Mouse (Mus musculus): Measurements from ENCODE around the gene Corin. TPM values are rescaled to one million over a fixed set of nuclear protein-coding genes. Genes with fewer than 3 reads are reported as not detected.
A peak's percentile ranks its signal among the peaks of the same experiment; 100 is the strongest.

The Corin gene
- polyA plus RNA-seq, 1 experiment from 2014 or later: 49.0 TPM

GRCm38 (mm10) chr5:72443007-72443406, 61.3 kb downstream of the Corin start:
- no peak overlapping the region for H3K4me2 ChIP-seq (ENCODE audit: low read length)
- no peak overlapping the region for H3K9ac ChIP-seq (ENCODE audit: low read length)
- H3K27me3 ChIP-seq (ENCODE audit: control insufficient read depth, insufficient read depth, low read length): no peaks in the 10 kb centered on the region
- no peaks in the 10 kb centered on the region for H3K36me3 ChIP-seq (ENCODE audit: control insufficient read depth, insufficient read depth, low read length)
- ATAC-seq (ENCODE audit: insufficient number of reproducible peaks, insufficient read depth, low FRiP score, low read depth): no peak
- no peak overlapping the region for H3K4me3 ChIP-seq (ENCODE audit: control insufficient read depth in 1 of 2, insufficient read depth in 1 of 2, low read depth in 1 of 2, low read length in 2 of 2)
- no peaks in the 10 kb centered on the region for H3K9me3 ChIP-seq (ENCODE audit: control insufficient read depth, low read length)
- 65% methylated on average over 4 of the region's 4 CpGs for WGBS
- peak overlapping the region in 1 of 2 experiments; percentile 37; a peak in 1 of 4 replicates for H3K27ac ChIP-seq (replicated peaks in 1 of 2; ENCODE audit: control insufficient read depth in 1 of 2, insufficient read depth in 1 of 2, low read depth in 2 of 2, low read length in 2 of 2)
- peaks cover 4 to 18% of the 10 kb centered on the region in 2 experiments for H3K4me1 ChIP-seq (ENCODE audit: control insufficient read depth in 2 of 2, insufficient read depth in 2 of 2, low read length in 2 of 2)

- Histone ChIP-seq H3K27me3 (ENCODE audit: control insufficient read depth, insufficient read depth, low read length) (no peaks in the 10 kb centered on the region), H3K4me3 (ENCODE audit: control insufficient read depth in 1 of 2, insufficient read depth in 1 of 2, low read depth in 1 of 2, low read length in 2 of 2) (no peak overlapping the region), H3K27ac (replicated peaks in 1 of 2; ENCODE audit: control insufficient read depth in 1 of 2, insufficient read depth in 1 of 2, low read depth in 2 of 2, low read length in 2 of 2) (no peak overlapping the region), H3K9me3 (ENCODE audit: control insufficient read depth, low read length) (no peaks in the 10 kb centered on the region), H3K36me3 (ENCODE audit: control insufficient read depth, insufficient read depth, low read length) (no peaks in the 10 kb centered on the region), H3K4me2 (ENCODE audit: low read length) (no peak overlapping the region), H3K4me1 (ENCODE audit: control insufficient read depth in 2 of 2, insufficient read depth in 2 of 2, low read length in 2 of 2) (peaks cover 4 to 18% of the 10 kb centered on the region in 2 experiments), H3K9ac (ENCODE audit: low read length) (no peak overlapping the region)
- WGBS: 56% methylated on average over 10 of the region's 10 CpGs
- ATAC-seq (ENCODE audit: insufficient number of reproducible peaks, insufficient read depth, low FRiP score, low read depth): no peak
These were observed 63.1 kb downstream of the Corin start for GRCm38 (mm10) chr5:72441181-72441580.

- no peak overlapping the region for H3K9ac ChIP-seq (ENCODE audit: low read length)
- H3K9me3 ChIP-seq (ENCODE audit: control insufficient read depth, low read length): no peaks in the 10 kb centered on the region
- no peaks in the 10 kb centered on the region for H3K36me3 ChIP-seq (ENCODE audit: control insufficient read depth, insufficient read depth, low read length)
- no peak overlapping the region for H3K27ac ChIP-seq (replicated peaks in 1 of 2; ENCODE audit: control insufficient read depth in 1 of 2, insufficient read depth in 1 of 2, low read depth in 2 of 2, low read length in 2 of 2)
- no peaks in the 10 kb centered on the region for H3K27me3 ChIP-seq (ENCODE audit: control insufficient read depth, insufficient read depth, low read length)
- peaks cover 5 to 10% of the 10 kb centered on the region in 2 experiments; a peak in 3 of 4 replicates for H3K4me1 ChIP-seq (ENCODE audit: control insufficient read depth in 2 of 2, insufficient read depth in 2 of 2, low read length in 2 of 2)
- 24% methylated on average over 11 of the region's 11 CpGs for WGBS
- no peak overlapping the region for H3K4me2 ChIP-seq (ENCODE audit: low read length)
- ATAC-seq (ENCODE audit: insufficient number of reproducible peaks, insufficient read depth, low FRiP score, low read depth): no peak
- H3K4me3 ChIP-seq (ENCODE audit: control insufficient read depth in 1 of 2, insufficient read depth in 1 of 2, low read depth in 1 of 2, low read length in 2 of 2): no peak overlapping the region
These were observed 69.2 kb downstream of the Corin start for GRCm38 (mm10) chr5:72435085-72435484.

- no peaks in the 10 kb centered on the region for H3K9me3 ChIP-seq (ENCODE audit: control insufficient read depth, low read length)
- 69% methylated on average over 3 of the region's 3 CpGs for WGBS
These were observed 72.4 kb downstream of the Corin start for GRCm38 (mm10) chr5:72431856-72432255.

GRCm38 (mm10) chr5:72427556-72427955, 76.7 kb downstream of the Corin start:
- H3K27me3 ChIP-seq (ENCODE audit: control insufficient read depth, insufficient read depth, low read length): no peaks in the 10 kb centered on the region
- no peak for ATAC-seq (ENCODE audit: insufficient number of reproducible peaks, insufficient read depth, low FRiP score, low read depth)
- WGBS: 79% methylated on average over 4 of the region's 4 CpGs
- no peak overlapping the region for H3K4me2 ChIP-seq (ENCODE audit: low read length)
- no peak overlapping the region for H3K9ac ChIP-seq (ENCODE audit: low read length)
- no peak overlapping the region for H3K4me3 ChIP-seq (ENCODE audit: control insufficient read depth in 1 of 2, insufficient read depth in 1 of 2, low read depth in 1 of 2, low read length in 2 of 2)
- H3K9me3 ChIP-seq (ENCODE audit: control insufficient read depth, low read length): no peaks in the 10 kb centered on the region
- peaks cover 4 to 10% of the 10 kb centered on the region in 2 experiments for H3K4me1 ChIP-seq (ENCODE audit: control insufficient read depth in 2 of 2, insufficient read depth in 2 of 2, low read length in 2 of 2)
- no peak overlapping the region for H3K27ac ChIP-seq (replicated peaks in 1 of 2; ENCODE audit: control insufficient read depth in 1 of 2, insufficient read depth in 1 of 2, low read depth in 2 of 2, low read length in 2 of 2)
- no peaks in the 10 kb centered on the region for H3K36me3 ChIP-seq (ENCODE audit: control insufficient read depth, insufficient read depth, low read length)

More at GRCm38 (mm10) chr5:72431856-72432255, 72.4 kb downstream of the Corin start:
- Histone ChIP-seq H3K4me1 (ENCODE audit: control insufficient read depth in 2 of 2, insufficient read depth in 2 of 2, low read length in 2 of 2) (peaks cover 5 to 10% of the 10 kb centered on the region in 2 experiments; a peak in 3 of 4 replicates), H3K27me3 (ENCODE audit: control insufficient read depth, insufficient read depth, low read length) (no peaks in the 10 kb centered on the region), H3K36me3 (ENCODE audit: control insufficient read depth, insufficient read depth, low read length) (no peaks in the 10 kb centered on the region), H3K4me2 (ENCODE audit: low read length) (no peak overlapping the region), H3K27ac (replicated peaks in 1 of 2; ENCODE audit: control insufficient read depth in 1 of 2, insufficient read depth in 1 of 2, low read depth in 2 of 2, low read length in 2 of 2) (no peak overlapping the region), H3K9ac (ENCODE audit: low read length) (no peak overlapping the region), H3K4me3 (ENCODE audit: control insufficient read depth in 1 of 2, insufficient read depth in 1 of 2, low read depth in 1 of 2, low read length in 2 of 2) (no peak overlapping the region)
- no peak for ATAC-seq (ENCODE audit: insufficient number of reproducible peaks, insufficient read depth, low FRiP score, low read depth)

GRCm38 (mm10) chr5:72425342-72426010, 78.8 kb downstream of the Corin start:
- H3K4me1 ChIP-seq (ENCODE audit: control insufficient read depth in 2 of 2, insufficient read depth in 2 of 2, low read length in 2 of 2): peaks cover 3 to 10% of the 10 kb centered on the region in 2 experiments
- H3K4me3 ChIP-seq (ENCODE audit: control insufficient read depth in 1 of 2, insufficient read depth in 1 of 2, low read depth in 1 of 2, low read length in 2 of 2): no peak overlapping the region
- no peak for ATAC-seq (ENCODE audit: insufficient number of reproducible peaks, insufficient read depth, low FRiP score, low read depth)
- H3K9me3 ChIP-seq (ENCODE audit: control insufficient read depth, low read length): no peaks in the 10 kb centered on the region
- no peaks in the 10 kb centered on the region for H3K27me3 ChIP-seq (ENCODE audit: control insufficient read depth, insufficient read depth, low read length)
- peak overlapping the region; percentile 42 for H3K4me2 ChIP-seq (ENCODE audit: low read length)
- H3K9ac ChIP-seq (ENCODE audit: low read length): no peak overlapping the region
- 0 out of 2 replicates have a peak, but pooled peaks cover 4% of the 10 kb centered on the region for H3K36me3 ChIP-seq (ENCODE audit: control insufficient read depth, insufficient read depth, low read length)
- H3K27ac ChIP-seq (replicated peaks in 1 of 2; ENCODE audit: control insufficient read depth in 1 of 2, insufficient read depth in 1 of 2, low read depth in 2 of 2, low read length in 2 of 2): peak overlapping the region; percentile 56 to 72; a peak in 3 of 4 replicates

- H3K4me2 ChIP-seq (ENCODE audit: low read length): peak overlapping the region; percentile 22
These were observed 92.4 kb downstream of the Corin start for GRCm38 (mm10) chr5:72411874-72412329.

More at GRCm38 (mm10) chr5:72411874-72412329, 92.4 kb downstream of the Corin start:
- ATAC-seq (ENCODE audit: insufficient number of reproducible peaks, insufficient read depth, low FRiP score, low read depth): peak; percentile 47; the same call in 1 of the 2 replicates
- 3% methylated on average over 10 of the region's 10 CpGs for WGBS
- peak overlapping the region; percentile 68 to 81 for H3K27ac ChIP-seq (replicated peaks in 1 of 2; ENCODE audit: control insufficient read depth in 1 of 2, insufficient read depth in 1 of 2, low read depth in 2 of 2, low read length in 2 of 2)
- no peaks in the 10 kb centered on the region for H3K27me3 ChIP-seq (ENCODE audit: control insufficient read depth, insufficient read depth, low read length)
- H3K9me3 ChIP-seq (ENCODE audit: control insufficient read depth, low read length): no peaks in the 10 kb centered on the region
- H3K9ac ChIP-seq (ENCODE audit: low read length): no peak overlapping the region
- H3K4me1 ChIP-seq (ENCODE audit: control insufficient read depth in 2 of 2, insufficient read depth in 2 of 2, low read length in 2 of 2): peaks cover 9 to 23% of the 10 kb centered on the region in 2 experiments
- H3K36me3 ChIP-seq (ENCODE audit: control insufficient read depth, insufficient read depth, low read length): no peaks in the 10 kb centered on the region
- H3K4me3 ChIP-seq (ENCODE audit: control insufficient read depth in 1 of 2, insufficient read depth in 1 of 2, low read depth in 1 of 2, low read length in 2 of 2): no peak overlapping the region
